Comparison of ENCODE assay signal across 8 mouse cellular contexts in genomic region chr1:156035269-156035929, GRCm38 (mm10). TPM values are rescaled to one million over a fixed set of nuclear protein-coding genes. Genes with fewer than 3 reads are reported as not detected.
A peak's percentile ranks its signal among the peaks of the same experiment; 100 is the strongest.
DNase-seq lines count a peak whose midpoint lies in the region; ATAC-seq and TF ChIP-seq lines count a peak whose summit lies in the region.

Tor1aip2 (plus strand) TSS chr1:156035403.

- peak within 1 kb of the TSS; percentile 97 for H3ac ChIP-seq in C2C12 (ENCODE audit: control insufficient read depth, insufficient read length, low read depth)

- H3K27ac ChIP-seq in MEL (ENCODE audit: control insufficient read depth, low read depth, low read length) = peak within 1 kb of the TSS; percentile 99
- peak within 1 kb of the TSS; percentile 98 for H3K27ac ChIP-seq in intestine, postnatal 0 days (ENCODE audit: low read depth, low read length)
- peak within 1 kb of the TSS; percentile 100 for H3K27ac ChIP-seq in liver, embryonic 15.5 days (replicated peaks)
- H3K27ac ChIP-seq in neural tube, embryonic 12.5 days = peak within 1 kb of the TSS; percentile 97

- H3K79me2 ChIP-seq in C2C12 (ENCODE audit: control insufficient read depth, insufficient read depth) (peaks cover 61% of the 10 kb centered on the region), MEL (ENCODE audit: control insufficient read depth, insufficient read depth, low read length, poor library complexity) (peaks cover 32% of the 10 kb centered on the region)

- peak; percentile 91 for DNase-seq in MEL (ENCODE audit: low read depth, low spot score)
- peak; percentile 93 for DNase-seq in embryo, embryonic 11 days
- peak; percentile 99 for DNase-seq in heart, adult 11 months
- DNase-seq in ovary, adult 18-20 months (ENCODE audit: low spot score) = no peak

- H3K9me3 ChIP-seq in MEL (replicated peaks; ENCODE audit: insufficient read depth, low read length) = no peaks in the 10 kb centered on the region
- H3K9me3 ChIP-seq in intestine, postnatal 0 days (ENCODE audit: control insufficient read depth) = no peaks in the 10 kb centered on the region
- no peaks in the 10 kb centered on the region for H3K9me3 ChIP-seq in liver, embryonic 15.5 days (replicated peaks)
- no peaks in the 10 kb centered on the region for H3K9me3 ChIP-seq in neural tube, embryonic 12.5 days

- H3K27me3 ChIP-seq in C2C12 (ENCODE audit: control insufficient read depth, insufficient read depth, insufficient read length) = no peaks in the 10 kb centered on the region
- no peaks in the 10 kb centered on the region for H3K27me3 ChIP-seq in MEL (ENCODE audit: control insufficient read depth in 1 of 2, insufficient read depth in 2 of 2, low read length in 2 of 2)
- no peaks in the 10 kb centered on the region for H3K27me3 ChIP-seq in intestine, postnatal 0 days (replicated peaks; ENCODE audit: control insufficient read depth, insufficient read depth, low read length)
- no peaks in the 10 kb centered on the region for H3K27me3 ChIP-seq in liver, embryonic 15.5 days
- no peaks in the 10 kb centered on the region for H3K27me3 ChIP-seq in neural tube, embryonic 12.5 days (replicated peaks)

- peak; percentile 91 to 92; a peak in 3 of 4 replicates for TF ChIP-seq POLR2A in MEL (IDR thresholded peaks at IDR 0.05; ENCODE audit: control insufficient read depth in 1 of 2, insufficient read depth in 1 of 2, low read depth in 1 of 2, low read length in 2 of 2, poor library complexity in 1 of 2)

- H3K4me3 ChIP-seq in C2C12 (ENCODE audit: insufficient read depth, poor library complexity, severe bottlenecking) (peak within 1 kb of the TSS; percentile 71), MEL (ENCODE audit: control insufficient read depth in 1 of 2, insufficient read depth in 1 of 2, low read depth in 2 of 2, low read length in 2 of 2) (peak within 1 kb of the TSS; percentile 94 to 95)
- H3K4me3 ChIP-seq in intestine, postnatal 0 days (ENCODE audit: low read depth, low read length) = peak within 1 kb of the TSS; percentile 88
- peak within 1 kb of the TSS; percentile 82 for H3K4me3 ChIP-seq in liver, embryonic 15.5 days (replicated peaks)
- peak within 1 kb of the TSS; percentile 67 for H3K4me3 ChIP-seq in neural tube, embryonic 12.5 days

- peak; percentile 79 for ATAC-seq in intestine, postnatal 0 days
- ATAC-seq in liver, embryonic 15.5 days (ENCODE audit: insufficient read depth) = peak; percentile 83
- ATAC-seq in neural tube, embryonic 12.5 days (ENCODE audit: low FRiP score, low read depth) = peak; percentile 82

- TF ChIP-seq RAD21 in MEL (IDR thresholded peaks at IDR 0.05; ENCODE audit: low read depth, low read length) = no peak

- 0% methylated on average over 54 of the region's 59 CpGs for WGBS in intestine, postnatal 0 days
- under 1% methylated on average over 59 of the region's 59 CpGs for WGBS in liver, embryonic 15.5 days (ENCODE audit: insufficient replicate concordance)
- WGBS in neural tube, embryonic 12.5 days = under 1% methylated on average over 59 of the region's 59 CpGs

- H3K4me2 ChIP-seq in intestine, postnatal 0 days (replicated peaks; ENCODE audit: low read depth) = peak within 1 kb of the TSS; percentile 62
- peak within 1 kb of the TSS; percentile 75 for H3K4me2 ChIP-seq in liver, embryonic 15.5 days
- H3K4me2 ChIP-seq in neural tube, embryonic 12.5 days (replicated peaks) = peak within 1 kb of the TSS; percentile 72

- H3K4me1 ChIP-seq in MEL (ENCODE audit: control insufficient read depth in 1 of 2, insufficient read depth in 2 of 2, low read length in 2 of 2) = peaks cover 3 to 5% of the 10 kb centered on the region in 2 experiments; a peak in 3 of 4 replicates
- no peaks in the 10 kb centered on the region for H3K4me1 ChIP-seq in intestine, postnatal 0 days (replicated peaks; ENCODE audit: control insufficient read depth, insufficient read depth, low read length)
- H3K4me1 ChIP-seq in liver, embryonic 15.5 days (replicated peaks) = peaks cover 41% of the 10 kb centered on the region
- peaks cover 8% of the 10 kb centered on the region for H3K4me1 ChIP-seq in neural tube, embryonic 12.5 days

- TF ChIP-seq CTCF in C2C12 (IDR thresholded peaks at IDR 0.05; ENCODE audit: control insufficient read depth, insufficient read depth, insufficient read length) = no peak
- no peak for TF ChIP-seq CTCF in MEL (IDR thresholded peaks at IDR 0.05 in 2 of 3, conservative IDR thresholded peaks at IDR 0.05 in 1 of 3; ENCODE audit: control insufficient read depth in 1 of 3, insufficient read depth in 1 of 3, low read depth in 2 of 3, low read length in 3 of 3, poor library complexity in 1 of 3, severe bottlenecking in 1 of 3)
- no peak for TF ChIP-seq CTCF in intestine, postnatal 0 days (IDR thresholded peaks at IDR 0.05; ENCODE audit: low read depth)

- TF ChIP-seq EP300 in MEL (IDR thresholded peaks at IDR 0.05; ENCODE audit: low read depth in 1 of 2, low read length in 2 of 2) = no peak

- H3K36me3 ChIP-seq in C2C12 (ENCODE audit: control insufficient read depth, insufficient read depth) (peaks cover 19% of the 10 kb centered on the region), MEL (ENCODE audit: control insufficient read depth in 1 of 2, insufficient read depth in 2 of 2, low read length in 2 of 2) (peaks cover 3 to 11% of the 10 kb centered on the region in 2 experiments)
- H3K36me3 ChIP-seq in intestine, postnatal 0 days (ENCODE audit: control insufficient read depth, insufficient read depth) = peaks cover 20% of the 10 kb centered on the region
- H3K36me3 ChIP-seq in liver, embryonic 15.5 days (replicated peaks) = peaks cover 36% of the 10 kb centered on the region
- H3K36me3 ChIP-seq in neural tube, embryonic 12.5 days = peaks cover 28% of the 10 kb centered on the region

- peak within 1 kb of the TSS; percentile 100 for H3K9ac ChIP-seq in MEL (ENCODE audit: control insufficient read depth, low read depth, low read length, poor library complexity, severe bottlenecking)
- peak within 1 kb of the TSS; percentile 93 for H3K9ac ChIP-seq in intestine, postnatal 0 days (ENCODE audit: low read depth, low read length)
- H3K9ac ChIP-seq in liver, embryonic 15.5 days = peak within 1 kb of the TSS; percentile 95
- H3K9ac ChIP-seq in neural tube, embryonic 12.5 days = peak within 1 kb of the TSS; percentile 82

- peaks cover 40% of the 10 kb centered on the region for H3K79me3 ChIP-seq in C2C12 (ENCODE audit: low read depth)

TF ChIP-seq in C2C12, 6 proteins besides CTCF, POLR2A, EP300 and RAD21:
- TF ChIP-seq MYOD1 (IDR thresholded peaks at IDR 0.05; ENCODE audit: control insufficient read depth, insufficient read length, low read depth) (no peak), MAX (IDR thresholded peaks at IDR 0.05) (peak; percentile 26)

TF ChIP-seq in MEL, 35 proteins besides CTCF, POLR2A, EP300 and RAD21:
- peak; percentile 70 for TF ChIP-seq POLR2AphosphoS2 (IDR thresholded peaks at IDR 0.05; ENCODE audit: low read length)
- no peak for TF ChIP-seq MYC (IDR thresholded peaks at IDR 0.05; ENCODE audit: low read depth, low read length)
- peak; percentile 91 for TF ChIP-seq ZNF384 (IDR thresholded peaks at IDR 0.05; ENCODE audit: low read depth, low read length)
- TF ChIP-seq USF1 (IDR thresholded peaks at IDR 0.05; ENCODE audit: low read depth, low read length) = no peak
- peak; percentile 90 for TF ChIP-seq NELFE (IDR thresholded peaks at IDR 0.05; ENCODE audit: low read depth, low read length)
- peak; percentile 79; the same call in 1 of the 2 replicates for TF ChIP-seq E2F4 (IDR thresholded peaks at IDR 0.05; ENCODE audit: borderline replicate concordance, low read depth, low read length)
- TF ChIP-seq TBP (IDR thresholded peaks at IDR 0.05; ENCODE audit: low read depth, low read length) = 0 out of 2 replicates have a peak, but pooled peaks have one; percentile 23
- peak; percentile 50; the same call in 1 of the 2 replicates for TF ChIP-seq ZMIZ1 (IDR thresholded peaks at IDR 0.05; ENCODE audit: low read depth, low read length)
- TF ChIP-seq MXI1 (IDR thresholded peaks at IDR 0.05; ENCODE audit: low read depth, low read length) = peak; percentile 44; the same call in 1 of the 2 replicates
- 0 out of 2 replicates have a peak, but pooled peaks have one; percentile 42 for TF ChIP-seq TCF12 (IDR thresholded peaks at IDR 0.05; ENCODE audit: low read depth, low read length)
- no peak for TF ChIP-seq UBTF (IDR thresholded peaks at IDR 0.05; ENCODE audit: borderline replicate concordance, insufficient read depth, low read depth, low read length)

RNA-seq across cellular contexts. Expression of gene Tor1aip2, which starts in this region (rescaled TPM):
- polyA plus RNA-seq in C2C12 (2012; fragmentation: generic; extraction: Trizol) = 38.4 TPM
- total RNA-seq in MEL (2012; rRNA removed) = 37.7 and 47.1 TPM in 2 replicates
- 10 to 100 TPM in 1 of 2 experiments, not detected in 1; 48.1 TPM for polyA plus RNA-seq in MEL (2012; ENCODE audit: insufficient read depth in 1 of 2, insufficient read length in 2 of 2, low read depth in 1 of 2, low replicate concordance in 2 of 2, missing spikeins in 1 of 2)
- 129 and 142 TPM in 2 replicates for polyA plus RNA-seq in intestine, postnatal 0 days (2015; fragmentation: Nextera tagmentation; extraction: Ambion mirVana)
- 51.2 and 52.7 TPM in 2 replicates for polyA plus RNA-seq in liver, embryonic 15.5 days (2015; fragmentation: Nextera tagmentation; extraction: Ambion mirVana)
- polyA plus RNA-seq in neural tube, embryonic 12.5 days (2016; fragmentation: Nextera tagmentation; extraction: Ambion mirVana) = 87.5 and 90.9 TPM in 2 replicates
